Mouse (Mus musculus) cerebellum, adult 2 months (tissue): ENCODE data around the gene Dnajb5.

Experiments
- CTCF ChIP-seq: fragments of 200-500 bp; IDR thresholded peaks from 2 replicates; pipeline ENCODE4 v1.5.1; 2011; ENCODE audit warnings: low read depth, mild to moderate bottlenecking, control low read depth, low read length, moderate library complexity, borderline replicate concordance; ENCODE audit not compliant: insufficient read depth
- POLR2A ChIP-seq: fragments of 200-500 bp; IDR thresholded peaks from 2 replicates; pipeline ENCODE4 v1.6.1; 2011; ENCODE audit warnings: low read length, control low read depth, borderline replicate concordance; ENCODE audit not compliant: insufficient read depth

- TF ChIP-seq CTCF (no peak), POLR2A (no peak)
These were observed 28.1 kb upstream of the Dnajb5 start for GRCm38 (mm10) chr4:42921536-42921935.
